Mouse (Mus musculus) liver, postnatal 0 days (tissue): ENCODE results near the gene P2rx5.

Source experiments
- CTCF ChIP-seq: sonication (generic); IDR thresholded peaks from 2 replicates; pipeline ENCODE4 v1.5.1; 2016; ENCODE audit warnings: antibody characterized with exemption, low read depth
- EP300 ChIP-seq: IDR thresholded peaks from 2 replicates; pipeline ENCODE4 v1.6.1; 2016; ENCODE audit warnings: antibody characterized with exemption, low read depth, mild to moderate bottlenecking

DNA sequence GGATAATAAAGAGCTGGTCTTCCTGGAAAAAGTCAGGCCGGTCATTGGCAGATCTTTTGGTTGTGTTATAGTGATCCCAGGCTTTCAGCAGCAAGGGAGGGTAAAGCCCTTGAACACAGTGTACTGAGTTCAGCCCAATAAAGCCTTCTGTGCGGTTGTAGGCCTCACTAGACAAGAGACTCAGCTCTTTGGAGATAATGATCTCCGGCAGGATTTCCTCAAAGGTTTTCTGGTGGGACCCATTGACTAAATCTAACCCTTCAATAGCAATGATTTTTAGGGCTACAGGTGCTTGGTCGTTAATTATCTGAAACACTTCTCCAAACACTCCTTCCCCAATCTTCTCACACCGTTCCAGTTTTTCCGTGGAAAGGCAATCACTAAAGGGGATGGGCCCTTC, 23.6 kb upstream of the P2rx5 start:
- no peak for TF ChIP-seq EP300
- TF ChIP-seq CTCF, result no peak
